Mouse (Mus musculus) lung, postnatal 0 days (tissue): ENCODE data around the gene Nrd1. TPM values are rescaled to one million over a fixed set of nuclear protein-coding genes. Genes with fewer than 3 reads are reported as not detected.

Experiments used
- ATAC-seq: fragments of 200-750 bp; cut with Nextera tagmentation; 2 replicates; pipeline ENCODE4 v1.8.0; 2017; ENCODE audit warnings: moderate library complexity
- DNase-seq: peaks from one replicate; pipeline ENCODE4 v3.0.0-alpha.2; 2016; ENCODE audit warnings: low spot score
- H3K27ac ChIP-seq: fragments of 300-500 bp; sonication (generic); 2 replicates; pipeline ENCODE4 v1.5.1; 2014; ENCODE audit warnings: antibody characterized with exemption, mild to moderate bottlenecking, low read length, mixed read lengths
- H3K27me3 ChIP-seq: fragments of 300-500 bp; sonication (generic); replicated peaks from 2 replicates; pipeline ENCODE4 v1.6.1; 2014; ENCODE audit warnings: low read length, mixed read lengths; ENCODE audit not compliant: insufficient read depth
- H3K36me3 ChIP-seq: fragments of 300-500 bp; sonication (generic); 2 replicates; pipeline ENCODE4 v1.6.1; 2014; ENCODE audit warnings: low read length, mixed read lengths; ENCODE audit not compliant: insufficient read depth
- H3K4me1 ChIP-seq: fragments of 300-500 bp; sonication (generic); 2 replicates; pipeline ENCODE4 v1.6.1; 2014; ENCODE audit warnings: antibody characterized with exemption, low read depth, low read length, mixed read lengths; ENCODE audit not compliant: insufficient read depth
- H3K4me2 ChIP-seq: fragments of 300-500 bp; sonication (generic); replicated peaks from 2 replicates; pipeline ENCODE4 v1.6.1; 2014; ENCODE audit warnings: low read depth, mild to moderate bottlenecking, low read length, moderate library complexity, mixed read lengths
- H3K4me3 ChIP-seq: fragments of 300-500 bp; sonication (generic); 2 replicates; pipeline ENCODE4 v1.5.1; 2014; ENCODE audit warnings: low read depth, low read length
- H3K9ac ChIP-seq: fragments of 300-500 bp; sonication (generic); replicated peaks from 2 replicates; pipeline ENCODE4 v1.6.1; 2014; ENCODE audit warnings: low read depth, mild to moderate bottlenecking
- H3K9me3 ChIP-seq: fragments of 300-500 bp; sonication (generic); 2 replicates; pipeline ENCODE4 v1.6.1; 2016; ENCODE audit warnings: low read length, mixed read lengths
- CTCF ChIP-seq: IDR thresholded peaks from 2 replicates; pipeline ENCODE4 v1.5.1; 2016; ENCODE audit warnings: antibody characterized with exemption, mild to moderate bottlenecking
- EP300 ChIP-seq: IDR thresholded peaks from 2 replicates; pipeline ENCODE4 v1.6.1; 2016; ENCODE audit warnings: antibody characterized with exemption, mild to moderate bottlenecking, control low read depth
- WGBS: fragments of 180-500 bp; shearing (Covaris S2); extraction: QIAGEN DNeasy Blood & Tissue Kit; methylation state at CpG from one replicate; pipeline ENCODE4 v1.1.7; 2014; 5-methylcytosine and 5-hydroxymethylcytosine counted together
- polyA plus RNA-seq: library from polyadenylated mRNA; unstranded; fragments of >200 nt; fragmentation: Nextera tagmentation; extraction: Ambion mirVana; gene quantifications from 2 replicates; pipeline ENCODE4 v1.2.1, GENCODE M21; 2015

The Nrd1 gene
- polyA plus RNA-seq, 1 experiment from 2014 or later = 29.3 TPM

DNA sequence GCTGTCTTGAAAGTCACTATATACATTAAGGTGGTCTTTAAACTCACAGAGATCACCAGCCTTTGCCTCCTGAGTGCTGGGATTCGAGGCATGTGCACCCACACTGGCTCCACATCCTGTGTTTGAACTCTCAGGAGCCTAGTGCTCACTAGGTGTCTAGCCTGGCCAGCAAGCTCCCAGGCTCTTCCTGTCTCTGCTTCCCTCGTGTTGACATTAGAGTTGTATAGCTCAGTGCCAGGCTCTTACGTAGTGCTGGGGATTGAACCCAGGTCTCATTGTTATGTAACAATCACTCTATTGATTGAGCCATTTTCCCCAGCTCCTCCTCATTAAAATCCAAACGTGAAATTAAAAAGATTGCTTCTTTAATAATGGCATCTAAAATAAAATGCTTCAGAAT lies 18.8 kb downstream of the Nrd1 start:
- Histone ChIP-seq H3K4me2 (no peak overlapping the region), H3K9ac (no peak overlapping the region), H3K9me3 (no peaks in the 10 kb centered on the region), H3K4me3 (no peak overlapping the region), H3K4me1 (no peaks in the 10 kb centered on the region), H3K27ac (no peak overlapping the region), H3K36me3 (peaks cover 11% of the 10 kb centered on the region), H3K27me3 (no peaks in the 10 kb centered on the region)
- DNase-seq (no peak), ATAC-seq (no peak)
- no peak for TF ChIP-seq EP300
- TF ChIP-seq CTCF = no peak
- WGBS = 64% methylated on average over 4 of the region's 4 CpGs

DNA sequence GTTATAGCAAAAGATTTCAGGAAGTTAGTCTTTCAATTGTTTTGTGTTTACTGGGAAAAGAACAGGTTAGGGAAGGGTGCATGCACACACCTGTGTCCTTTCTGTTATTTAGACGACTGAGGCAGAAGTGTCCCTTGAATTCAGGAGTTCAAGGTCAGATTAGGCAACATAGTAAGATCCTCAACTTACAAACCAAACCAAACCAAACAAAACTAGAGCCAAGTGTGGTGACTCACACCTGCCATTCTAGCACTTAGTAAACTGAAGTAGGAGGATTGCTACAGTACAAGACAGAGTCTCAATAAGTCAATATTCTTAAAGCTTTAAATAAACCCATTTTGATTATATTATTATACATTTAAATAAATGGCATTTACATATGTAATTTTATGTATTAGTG lies 21.5 kb downstream of the Nrd1 start:
- Histone ChIP-seq H3K36me3 (peaks cover 18% of the 10 kb centered on the region), H3K4me2 (no peak overlapping the region), H3K27me3 (no peaks in the 10 kb centered on the region), H3K4me1 (no peaks in the 10 kb centered on the region), H3K27ac (no peak overlapping the region), H3K4me3 (no peak overlapping the region), H3K9ac (no peak overlapping the region), H3K9me3 (no peaks in the 10 kb centered on the region)
- 41% methylated on average over 1 of the region's 1 CpGs for WGBS
- DNase-seq (peak; percentile 52), ATAC-seq (peak; percentile 64)
- TF ChIP-seq EP300 (peak; percentile 31; the same call in 1 of the 2 replicates), CTCF (no peak)

DNA sequence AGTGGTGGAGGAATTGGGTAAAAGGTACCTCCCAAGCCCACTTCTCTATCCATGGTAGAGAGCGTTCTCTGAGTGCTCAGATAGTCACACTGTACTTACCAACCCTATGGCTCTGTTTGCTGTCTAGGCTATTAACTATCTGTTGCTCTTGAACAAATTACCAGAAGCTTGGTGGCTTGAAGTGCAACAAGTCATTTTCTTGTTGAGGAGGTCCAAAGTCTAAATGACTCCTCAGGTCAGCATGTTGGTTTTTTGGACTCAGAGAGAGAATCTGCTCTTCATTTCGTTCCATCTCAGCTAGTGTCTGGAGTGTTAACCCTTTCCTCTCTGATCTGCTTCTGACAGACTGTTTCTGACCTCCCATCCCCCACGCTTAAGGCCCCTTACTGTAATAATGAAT lies 24.6 kb downstream of the Nrd1 start:
- no peak for ATAC-seq
- WGBS = 70% methylated on average over 3 of the region's 3 CpGs
- Histone ChIP-seq H3K4me1 (no peaks in the 10 kb centered on the region), H3K27ac (no peak overlapping the region), H3K4me2 (no peak overlapping the region), H3K4me3 (no peak overlapping the region), H3K27me3 (no peaks in the 10 kb centered on the region), H3K9me3 (no peaks in the 10 kb centered on the region), H3K9ac (no peak overlapping the region), H3K36me3 (peaks cover 21% of the 10 kb centered on the region; the same call in 1 of the 2 replicates)
- no peak for TF ChIP-seq EP300
- no peak for TF ChIP-seq CTCF
- no peak for DNase-seq

DNA sequence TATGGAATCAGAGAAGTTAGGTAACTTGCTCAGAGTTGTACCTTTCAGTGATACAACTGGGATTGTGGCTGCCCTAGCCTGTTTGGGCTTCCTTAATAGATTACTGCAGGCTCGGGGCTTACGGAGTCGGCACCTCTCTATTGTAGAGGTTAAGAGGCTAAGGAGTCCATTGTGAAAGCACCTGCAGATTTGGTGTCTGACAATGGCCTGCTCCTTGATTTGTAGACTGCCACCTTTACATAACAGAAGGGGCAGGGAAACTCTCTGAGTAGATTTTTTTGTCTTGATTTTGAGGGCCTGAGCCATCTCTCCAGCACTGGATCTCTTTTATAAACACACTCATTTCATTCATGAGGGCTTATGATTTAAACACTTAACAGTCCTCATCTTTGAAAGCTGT lies 26.1 kb downstream of the Nrd1 start:
- no peak overlapping the region for H3K4me2 ChIP-seq
- no peak overlapping the region for H3K27ac ChIP-seq
- peaks cover 21% of the 10 kb centered on the region; the same call in 1 of the 2 replicates for H3K36me3 ChIP-seq
- H3K4me1 ChIP-seq = no peaks in the 10 kb centered on the region
- no peaks in the 10 kb centered on the region for H3K9me3 ChIP-seq
- H3K4me3 ChIP-seq = no peak overlapping the region
- no peak for DNase-seq
- TF ChIP-seq EP300 (no peak), CTCF (no peak)
- H3K27me3 ChIP-seq = no peaks in the 10 kb centered on the region
- WGBS = 79% methylated on average over 3 of the region's 3 CpGs
- no peak overlapping the region for H3K9ac ChIP-seq
- no peak for ATAC-seq

DNA sequence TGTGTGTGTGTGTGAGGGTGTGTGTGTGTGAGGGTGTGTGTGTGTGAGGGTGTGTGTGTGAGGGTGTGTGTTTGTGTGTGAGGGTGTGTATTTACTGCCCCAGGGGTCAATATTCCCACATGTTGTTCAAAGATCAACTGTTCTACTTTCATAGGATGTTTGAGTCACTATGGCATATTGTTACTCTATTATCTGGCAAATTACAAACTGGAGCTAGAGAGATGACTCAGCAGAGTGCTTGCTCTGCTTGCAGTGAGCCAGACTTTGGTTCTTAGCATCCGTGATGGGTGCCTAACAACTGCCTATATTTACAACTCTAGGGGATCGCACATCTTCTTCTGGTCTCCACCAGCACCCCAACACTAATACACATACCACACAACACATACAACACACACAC lies 29.4 kb downstream of the Nrd1 start:
- Histone ChIP-seq H3K27me3 (no peaks in the 10 kb centered on the region), H3K36me3 (peaks cover 26% of the 10 kb centered on the region), H3K9ac (no peak overlapping the region), H3K27ac (no peak overlapping the region), H3K4me1 (no peaks in the 10 kb centered on the region), H3K4me2 (no peak overlapping the region), H3K4me3 (no peak overlapping the region), H3K9me3 (no peaks in the 10 kb centered on the region)
- TF ChIP-seq EP300 (no peak), CTCF (no peak)
- no peak for ATAC-seq
- WGBS = 95% methylated on average over 2 of the region's 2 CpGs
- DNase-seq = no peak

DNA sequence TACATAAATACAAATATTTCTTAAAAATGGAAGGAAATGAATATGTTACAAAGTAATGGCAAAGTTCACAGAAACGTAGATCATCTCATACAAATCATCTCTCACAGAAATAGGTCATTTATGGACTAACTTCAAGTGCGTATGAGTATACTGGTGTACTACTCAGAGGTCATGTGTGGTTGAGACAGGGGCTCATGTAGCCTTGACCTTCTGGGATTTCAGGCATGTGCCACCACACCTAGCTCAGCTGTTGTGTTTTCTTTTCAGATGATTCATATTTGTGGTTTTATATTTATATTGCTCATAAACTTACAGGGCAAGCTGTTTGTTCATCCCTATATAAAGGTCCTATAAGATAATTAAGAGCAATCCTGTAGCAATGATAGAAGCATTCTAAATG lies 29.8 kb downstream of the Nrd1 start:
- no peak overlapping the region for H3K4me2 ChIP-seq
- WGBS = 91% methylated on average over 2 of the region's 2 CpGs
- no peaks in the 10 kb centered on the region for H3K27me3 ChIP-seq
- no peak overlapping the region for H3K9ac ChIP-seq
- H3K27ac ChIP-seq = no peak overlapping the region
- H3K4me1 ChIP-seq = no peaks in the 10 kb centered on the region
- peaks cover 24% of the 10 kb centered on the region for H3K36me3 ChIP-seq
- DNase-seq (no peak), ATAC-seq (no peak)
- TF ChIP-seq CTCF (no peak), EP300 (no peak)
- H3K4me3 ChIP-seq = no peak overlapping the region
- H3K9me3 ChIP-seq = no peaks in the 10 kb centered on the region

DNA sequence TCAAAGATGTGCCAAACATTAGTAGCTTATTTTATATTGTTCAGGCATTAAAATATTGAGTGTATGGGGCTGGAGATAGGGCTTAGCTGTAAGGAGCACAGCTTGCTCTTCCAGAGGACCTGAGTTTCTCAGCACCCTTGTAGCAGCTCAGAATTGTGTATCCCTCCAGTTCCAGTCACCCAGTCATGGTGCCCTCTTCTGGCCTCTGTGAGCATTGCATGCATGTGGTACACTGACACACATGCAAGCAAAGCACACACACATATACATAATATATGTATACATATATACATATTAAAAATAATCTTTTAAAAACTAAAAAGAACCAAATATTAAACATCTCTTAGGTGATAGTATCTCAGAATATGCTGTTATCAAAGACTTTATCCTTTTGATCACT lies 35.9 kb downstream of the Nrd1 start:
- Histone ChIP-seq H3K9me3 (no peaks in the 10 kb centered on the region), H3K27ac (no peak overlapping the region), H3K36me3 (peaks cover 37% of the 10 kb centered on the region), H3K4me3 (no peak overlapping the region), H3K4me1 (no peaks in the 10 kb centered on the region), H3K9ac (no peak overlapping the region), H3K27me3 (no peaks in the 10 kb centered on the region), H3K4me2 (no peak overlapping the region)
- TF ChIP-seq CTCF = peak; percentile 80
- TF ChIP-seq EP300 = no peak
- DNase-seq (peak; percentile 53), ATAC-seq (no peak)
